In genomic region chr2:128954186-128954585, GRCm38 (mm10) we compare ENCODE assay signal across 25 mouse cellular contexts.
"Had no signal": no experiment of that assay in that cellular context is flagged by ENCODE, and none has a peak within 500 bp of the region (broad histone marks: within the 10 kb centered on the region; RNA-seq: fewer than 3 reads in every experiment).

No protein-coding gene starts in this region.

- ATAC-seq: forebrain, embryonic 16.5 days; hindbrain, embryonic 16.5 days; inflammation-experienced regulatory T-cells, adult 6 months; intestine, embryonic 15.5 days; intestine, postnatal 0 days had no signal

- H3K27ac ChIP-seq: gastrocnemius, adult 2 months; heart, embryonic 10.5 days; hindbrain, embryonic 10.5 days; hindbrain, embryonic 12.5 days; hindbrain, embryonic 14.5 days; intestine, embryonic 15.5 days; kidney, postnatal 0 days; layer of hippocampus, adult 2 months; left cerebral cortex, adult 2 months; limb, embryonic 10.5 days; limb, embryonic 12.5 days; liver, embryonic 13.5 days; liver, embryonic 15.5 days had no signal

- H3K4me2 ChIP-seq: heart, embryonic 12.5 days; hindbrain, embryonic 12.5 days; hindbrain, embryonic 14.5 days; intestine, embryonic 15.5 days; limb, embryonic 12.5 days; liver, embryonic 11.5 days; liver, embryonic 13.5 days; liver, embryonic 15.5 days had no signal

- H3K27me3 ChIP-seq: heart, embryonic 12.5 days; hindbrain, embryonic 12.5 days; intestine, embryonic 15.5 days; limb, embryonic 12.5 days had no signal

- DNase-seq: gastrocnemius, adult 2 months; gastrocnemius, postnatal 10 days; gastrocnemius, postnatal 25 days; heart, adult 18-20 months; heart, postnatal 10 days; heart, postnatal 4 days; liver; liver, embryonic 13.5 days had no signal

- H3K4me1 ChIP-seq: heart, embryonic 10.5 days; heart, embryonic 12.5 days; hindbrain, embryonic 10.5 days; hindbrain, embryonic 12.5 days; intestine, embryonic 15.5 days; limb, embryonic 10.5 days; limb, embryonic 12.5 days; liver, embryonic 13.5 days; liver, embryonic 15.5 days had no signal

- H3K9me3 ChIP-seq: heart, embryonic 10.5 days; heart, embryonic 12.5 days; hindbrain, embryonic 10.5 days; hindbrain, embryonic 12.5 days; intestine, embryonic 15.5 days; limb, embryonic 10.5 days; limb, embryonic 12.5 days; liver, embryonic 13.5 days; liver, embryonic 15.5 days had no signal

- H3K4me3 ChIP-seq: gastrocnemius, adult 2 months; heart, embryonic 10.5 days; heart, embryonic 12.5 days; hindbrain, embryonic 10.5 days; hindbrain, embryonic 12.5 days; intestine, embryonic 15.5 days; layer of hippocampus, adult 2 months; left cerebral cortex, adult 2 months; limb, embryonic 10.5 days; limb, embryonic 12.5 days; liver, embryonic 13.5 days; liver, embryonic 15.5 days had no signal

- H3K36me3 ChIP-seq: heart, embryonic 10.5 days; heart, embryonic 12.5 days; hindbrain, embryonic 10.5 days; hindbrain, embryonic 12.5 days; intestine, embryonic 15.5 days; limb, embryonic 10.5 days; limb, embryonic 12.5 days; liver, embryonic 13.5 days; liver, embryonic 15.5 days had no signal

- H3K9ac ChIP-seq: heart, embryonic 12.5 days; hindbrain, embryonic 12.5 days; hindbrain, embryonic 14.5 days; intestine, embryonic 15.5 days; limb, embryonic 12.5 days; liver, embryonic 13.5 days; liver, embryonic 15.5 days had no signal
